In the genomic region with DNA sequence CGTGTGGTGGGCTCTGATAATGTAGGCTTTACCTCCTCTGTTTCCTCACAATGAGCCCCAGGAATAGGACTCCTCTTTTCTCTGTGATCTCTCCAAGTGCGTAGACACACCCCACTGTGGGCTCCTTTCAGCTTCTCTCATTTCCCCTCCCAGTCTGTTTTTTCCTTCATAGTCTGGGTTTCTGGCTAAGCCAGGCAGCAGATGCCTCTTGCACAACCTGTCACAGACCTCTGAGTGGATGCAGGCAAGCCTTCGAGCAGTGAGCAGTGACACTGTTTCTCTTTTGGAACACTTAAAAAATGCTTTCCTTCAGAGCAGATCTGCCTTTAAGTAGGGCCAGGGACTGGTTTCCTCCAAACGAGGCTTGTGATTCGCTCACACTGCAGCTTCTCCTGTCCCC, we compare ENCODE assay signal across 16 mouse cellular contexts. TPM values are rescaled to one million over a fixed set of nuclear protein-coding genes. Genes with fewer than 3 reads are reported as not detected.
DNase-seq lines count a peak whose midpoint lies in the region; ATAC-seq and TF ChIP-seq lines count a peak whose summit lies in the region.
"Had no signal": no experiment of that assay in that cellular context is flagged by ENCODE, and none has a peak within 500 bp of the region (broad histone marks: within the 10 kb centered on the region; RNA-seq: fewer than 3 reads in every experiment).

No protein-coding gene starts in this region.

- peaks cover 10% of the 10 kb centered on the region for H3K4me1 ChIP-seq in limb, embryonic 13.5 days
- H3K4me1 ChIP-seq: liver, embryonic 12.5 days; lung, embryonic 15.5 days; midbrain, embryonic 15.5 days had no signal

- intact Hi-C loops in gastrocnemius, adult 2 months (cut with DNase I), result no loop called here

- no peaks in the 10 kb centered on the region for H3K36me3 ChIP-seq in limb, embryonic 13.5 days
- H3K36me3 ChIP-seq: liver, embryonic 12.5 days; lung, embryonic 15.5 days; midbrain, embryonic 15.5 days had no signal

- no peaks in the 10 kb centered on the region for H3K27me3 ChIP-seq in limb, embryonic 13.5 days
- H3K27me3 ChIP-seq: liver, embryonic 12.5 days; lung, embryonic 15.5 days; midbrain, embryonic 15.5 days had no signal

- TF ChIP-seq CTCF in gastrocnemius, adult 2 months (IDR thresholded peaks at IDR 0.05), result no peak

- peak; percentile 50 for DNase-seq in gastrocnemius, adult 2 months
- DNase-seq in gastrocnemius, postnatal 25 days, result no peak
- peak; percentile 34 for DNase-seq in urinary bladder, postnatal 14 days (ENCODE audit: low spot score)
- DNase-seq in urinary bladder, postnatal 4 days (ENCODE audit: low spot score in 2 of 2), result no peak
- no peak for DNase-seq in c-Kit-positive CD71-positive TER-119-positive erythroid progenitor cells, embryonic 14.5 days (ENCODE audit: low spot score)
- DNase-seq in right cerebral cortex, postnatal 4 days, result no peak
- DNase-seq: adrenal gland, adult 8-10 months; B cell, adult 2 months; cerebellum, adult 9-11 months had no signal

- no peak for ATAC-seq in limb, embryonic 13.5 days (ENCODE audit: low FRiP score, low read depth)
- ATAC-seq in erythroblast, adult 5-6 weeks (replicated peaks; ENCODE audit: low FRiP score, poor library complexity, severe bottlenecking), result no peak
- ATAC-seq: inflammation-experienced regulatory T-cells, adult 6 months; liver, embryonic 12.5 days; midbrain, embryonic 15.5 days had no signal

- no peak overlapping the region for H3K9ac ChIP-seq in limb, embryonic 13.5 days
- H3K9ac ChIP-seq: liver, embryonic 12.5 days; lung, embryonic 15.5 days; midbrain, embryonic 15.5 days had no signal

- no peak overlapping the region for H3K4me2 ChIP-seq in limb, embryonic 13.5 days (replicated peaks)
- H3K4me2 ChIP-seq: liver, embryonic 12.5 days; lung, embryonic 15.5 days; midbrain, embryonic 15.5 days had no signal

- no peak overlapping the region for H3K4me3 ChIP-seq in gastrocnemius, adult 2 months
- H3K4me3 ChIP-seq in limb, embryonic 13.5 days, result no peak overlapping the region
- H3K4me3 ChIP-seq: liver, embryonic 12.5 days; lung, embryonic 15.5 days; midbrain, embryonic 15.5 days had no signal

- 55% methylated on average over 5 of the region's 5 CpGs for WGBS in limb, embryonic 13.5 days

- H3K27ac ChIP-seq in gastrocnemius, adult 2 months, result peak overlapping the region; percentile 40
- 0 out of 2 replicates have a peak overlapping the region, but pooled peaks have one; percentile 22 for H3K27ac ChIP-seq in limb, embryonic 13.5 days
- H3K27ac ChIP-seq: kidney, postnatal 0 days; liver, embryonic 12.5 days; lung, embryonic 15.5 days; midbrain, embryonic 15.5 days had no signal

- no peaks in the 10 kb centered on the region for H3K9me3 ChIP-seq in limb, embryonic 13.5 days
- H3K9me3 ChIP-seq: liver, embryonic 12.5 days; lung, embryonic 15.5 days; midbrain, embryonic 15.5 days had no signal

RNA-seq across cellular contexts. Expression of a gene that starts 24.2 kb away (rescaled TPM):
- 1 to 10 TPM; 4.3 to 7.8 TPM for total RNA-seq in gastrocnemius, adult 2 months (2021)
- 1 to 10 TPM; 3.3 to 6.3 TPM for total RNA-seq in gastrocnemius, postnatal 25 days (2021)
- 5.7 and 6.4 TPM in 2 replicates for polyA plus RNA-seq in limb, embryonic 13.5 days (2015; fragmentation: Nextera tagmentation; extraction: Ambion mirVana)
- total RNA-seq in erythroblast, adult 5-6 weeks (2015; ENCODE audit: low replicate concordance), result 0.21 TPM in 1 of 2 replicates, not detected in the other
- 0.14 TPM in 1 of 2 replicates, not detected in the other for total RNA-seq in erythroblast, adult 5-6 weeks (2017; ENCODE audit: low replicate concordance)

Comparison
In these comparisons a context has a peak if more than half of its experiments do, and no peak if none do; other contexts are left out.
1. DNase-seq: peak in gastrocnemius, adult 2 months (single experiment) and urinary bladder, postnatal 14 days (single experiment); none in gastrocnemius, postnatal 25 days (single experiment), urinary bladder, postnatal 4 days (0 of 2), c-Kit-positive CD71-positive TER-119-positive erythroid progenitor cells, embryonic 14.5 days (single experiment) and right cerebral cortex, postnatal 4 days (single experiment).